Mouse (Mus musculus) left cerebral cortex, adult 9 months (tissue): ENCODE data around the gene Tas2r138.
"Not testable (repeated sequence)": the region's sequence is repeated elsewhere in the genome, so short reads cannot be mapped to it uniquely, and the experiment has no call there.

Experiments
- DNase-seq, 2 experiments: peaks; one replicate each; pipeline ENCODE4 v3.0.0; 2022; ENCODE audit warnings: low spot score in 2 of 2

Tas2r138 gene

DNA sequence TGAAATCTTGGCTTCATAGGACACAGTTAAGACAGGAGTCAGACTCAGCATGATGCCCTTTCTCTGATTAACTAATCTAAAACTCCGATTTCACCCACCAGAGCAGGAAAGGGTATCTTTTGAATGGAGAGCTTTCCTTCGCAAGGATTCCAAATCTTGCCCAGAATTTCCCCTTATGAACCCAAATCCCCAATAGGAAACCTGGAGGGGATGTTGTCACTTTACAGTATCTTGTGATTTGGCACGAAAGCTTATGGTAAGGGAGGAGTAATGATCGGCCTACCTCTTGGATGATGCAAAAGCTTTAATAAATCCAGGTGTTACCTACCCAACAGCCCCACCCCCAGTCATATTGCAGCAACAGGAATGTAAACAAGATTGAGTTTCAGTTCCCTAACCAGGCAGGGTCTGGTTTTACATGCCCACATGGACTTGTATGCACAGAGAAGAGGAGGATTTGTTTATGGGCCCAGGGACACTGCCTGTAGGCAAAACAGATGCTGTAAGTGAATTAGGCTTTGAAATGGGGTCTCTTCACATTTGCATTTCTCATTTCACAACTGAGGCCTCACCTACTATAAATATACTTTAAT lies at the start of gene Tas2r138:
Gene Tas2r138 (minus strand): TSS at position 51 of the 593 bp plus-strand sequence.
- no peak for DNase-seq

DNA sequence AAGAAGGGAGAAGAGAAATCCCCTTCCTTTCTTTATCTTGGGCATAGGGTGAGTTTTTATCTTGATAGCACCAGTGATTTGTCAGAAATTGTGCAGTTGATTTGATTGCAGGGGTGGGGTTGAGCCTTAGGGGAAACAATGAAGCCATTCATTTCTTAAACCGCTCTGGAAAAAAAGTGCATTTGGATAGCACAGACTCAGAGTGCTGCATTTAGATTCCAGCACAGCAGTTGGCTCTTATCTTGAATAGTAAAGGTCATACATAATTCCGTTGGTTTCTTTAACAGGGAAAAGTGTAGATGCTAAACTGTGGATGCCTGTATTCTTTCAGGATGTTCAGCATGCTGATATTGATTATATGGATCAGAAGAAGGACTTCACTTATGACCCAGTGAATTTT lies 47.8 kb upstream of the Tas2r138 start:
- DNase-seq: no peak

DNA sequence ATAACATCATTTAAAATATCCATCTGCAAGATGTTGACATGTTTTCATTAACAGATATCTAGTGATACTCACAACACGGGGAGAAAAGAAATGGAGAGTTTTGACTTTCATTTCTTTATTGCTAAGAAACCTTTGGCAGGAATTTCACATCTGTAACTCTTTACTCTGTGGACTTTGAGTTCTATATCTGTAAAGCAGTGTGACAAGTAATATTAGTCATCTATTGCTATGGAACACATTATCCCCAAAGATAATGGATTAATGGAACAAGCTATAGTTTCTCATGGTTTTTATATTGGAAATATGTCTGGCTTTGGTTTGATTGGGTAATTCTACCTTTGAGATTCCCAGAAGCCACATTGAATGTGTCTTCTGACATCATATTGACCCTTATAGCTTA lies 37.8 kb upstream of the Tas2r138 start:
- no peak for DNase-seq

DNA sequence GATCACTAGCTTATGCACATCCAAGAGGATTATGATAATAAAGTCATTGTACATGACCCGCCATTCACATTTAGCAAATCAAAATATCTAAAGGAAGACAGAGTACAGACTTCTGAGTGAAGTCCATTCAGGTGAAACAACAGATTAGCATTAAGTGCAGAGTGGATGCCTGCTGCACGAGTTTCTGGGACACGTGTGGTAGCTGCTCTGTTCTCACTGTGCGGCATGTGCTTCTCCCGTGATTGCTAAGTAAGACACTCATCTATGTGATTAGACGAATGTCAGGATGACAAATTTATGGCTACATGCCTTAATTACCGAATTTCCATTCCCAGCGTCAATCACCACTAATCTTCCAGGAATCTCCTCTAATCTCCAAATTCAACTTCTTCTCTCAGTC lies 32.6 kb upstream of the Tas2r138 start:
- DNase-seq: no peak

DNA sequence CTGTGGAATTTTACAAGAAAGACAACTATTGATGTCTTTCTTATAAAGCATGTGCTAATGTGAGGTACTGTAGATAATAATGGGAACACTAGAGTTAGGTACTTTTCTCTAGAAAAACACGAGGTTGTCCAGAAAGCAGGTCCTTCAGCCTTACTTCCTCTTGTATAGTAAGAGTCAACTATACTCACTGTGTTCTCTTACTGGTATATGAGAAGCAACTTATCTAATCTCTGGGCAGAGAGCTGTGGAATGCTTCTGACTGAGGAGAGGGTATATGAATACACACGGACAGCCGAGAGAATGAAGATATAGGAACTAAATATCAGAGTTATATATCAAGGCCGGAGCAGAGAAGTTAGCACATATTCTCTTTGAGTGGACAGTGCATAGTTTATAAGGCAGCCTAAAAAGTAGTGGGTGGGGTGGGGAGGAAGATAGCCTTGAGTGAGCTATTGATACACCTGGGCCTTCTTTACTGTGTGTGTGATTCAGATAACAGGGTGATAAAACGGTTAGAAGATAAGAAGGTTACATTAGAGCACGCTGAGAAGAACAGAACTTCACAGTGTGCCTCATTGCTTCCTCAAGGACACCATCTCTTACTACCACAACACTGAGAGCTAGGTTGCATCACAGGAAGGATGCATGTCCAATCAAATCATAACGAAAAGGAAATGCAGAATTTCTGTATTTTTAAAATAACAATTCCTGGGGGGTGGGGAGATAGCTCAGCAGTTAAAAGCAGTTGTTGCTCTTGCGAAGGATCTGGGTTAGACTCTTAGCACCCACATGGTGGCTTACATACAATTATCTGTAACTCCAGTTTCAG lies 27.8 kb upstream of the Tas2r138 start:
- DNase-seq: no peak

DNA sequence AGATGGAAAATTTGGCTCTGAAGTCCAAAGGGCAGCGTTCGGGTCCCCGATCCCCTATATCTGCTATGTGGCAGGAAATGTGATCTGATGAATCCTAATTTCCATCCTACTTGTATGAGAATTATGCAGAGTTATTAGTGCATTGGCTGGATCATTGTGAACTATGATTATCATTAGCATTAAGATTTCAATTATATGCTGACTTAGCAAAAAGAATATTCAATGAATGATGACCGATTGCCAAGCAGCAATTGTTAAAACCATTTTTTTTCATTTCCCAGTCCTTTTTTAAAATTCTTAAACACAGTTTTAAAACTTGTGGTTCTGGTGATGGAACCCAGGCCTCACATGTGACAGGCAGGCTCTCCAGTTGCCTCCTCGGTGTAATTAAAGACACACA lies 24.6 kb upstream of the Tas2r138 start:
- no peak for DNase-seq

DNA sequence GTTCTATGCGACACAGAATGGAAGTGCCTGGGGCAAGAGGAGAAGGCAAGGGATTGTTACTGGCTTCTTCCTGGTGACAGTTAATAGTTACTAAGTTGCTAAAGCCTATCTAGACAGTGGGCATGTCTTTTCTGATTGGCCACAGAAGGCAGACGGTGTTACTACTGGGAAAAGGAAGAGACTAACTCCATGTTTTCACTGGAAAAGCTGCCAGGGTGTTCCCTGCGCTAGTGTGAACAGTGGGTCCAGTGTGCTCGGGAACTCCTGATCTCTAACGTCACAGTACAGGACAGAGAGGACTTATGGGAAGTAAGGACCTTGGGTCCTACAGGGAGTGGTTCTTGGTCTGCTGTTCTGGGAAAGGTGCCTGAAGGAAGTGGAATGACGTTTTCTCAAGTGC lies 22.4 kb upstream of the Tas2r138 start:
- DNase-seq: no peak

DNA sequence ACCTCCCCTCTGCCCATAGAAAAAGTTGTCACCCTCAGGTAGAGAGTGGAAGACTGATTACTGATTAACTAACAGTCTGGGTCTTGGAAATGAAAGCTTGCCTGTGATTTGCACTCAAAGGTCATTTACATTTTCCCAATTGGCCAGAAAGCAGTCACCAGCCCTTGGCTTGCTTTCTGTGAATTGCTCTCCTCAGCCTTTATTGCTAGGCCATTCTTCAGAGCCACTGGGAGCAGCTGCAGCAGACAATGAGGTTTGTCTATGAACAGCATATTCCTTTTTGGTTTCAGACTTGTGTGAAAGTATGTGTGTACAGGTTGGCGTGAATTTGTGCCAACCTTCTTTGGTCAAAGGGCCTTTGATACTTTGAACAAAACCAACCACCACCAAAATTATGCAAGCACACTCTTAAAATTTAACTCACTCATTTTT lies 21.5 kb upstream of the Tas2r138 start:
- no peak for DNase-seq

DNA sequence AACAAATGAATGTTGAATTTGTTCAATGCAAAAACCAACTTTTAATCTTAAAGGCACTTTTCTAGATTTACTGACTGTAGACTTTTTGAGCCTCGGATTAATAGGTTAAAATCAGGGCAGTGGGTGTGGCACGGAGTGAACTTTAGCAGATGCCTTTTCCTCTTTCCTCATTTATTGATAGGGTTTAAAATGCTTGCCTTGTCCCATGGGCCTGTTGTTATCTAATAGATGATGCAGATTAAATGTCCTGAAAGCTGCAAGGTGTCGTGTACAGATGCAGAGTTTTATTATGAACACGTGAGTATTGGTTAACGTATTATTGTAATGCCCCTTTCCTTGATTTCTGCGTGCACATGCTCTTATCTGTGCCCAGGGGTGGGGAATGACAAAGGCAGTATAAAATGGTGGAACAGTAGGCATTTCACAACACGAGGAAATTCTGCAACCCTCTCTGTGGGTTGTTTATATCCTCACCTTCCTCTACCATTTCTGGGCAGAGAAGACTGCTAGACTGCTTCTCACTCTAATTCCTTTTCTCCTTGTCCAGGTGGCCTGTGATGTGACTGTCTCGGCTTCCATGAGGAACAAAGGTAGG lies 15.4 kb upstream of the Tas2r138 start, which contains the start of gene Mgam:
Gene Mgam (plus strand): TSS at position 426 of the 595 bp plus-strand sequence.
- no peak for DNase-seq

DNA sequence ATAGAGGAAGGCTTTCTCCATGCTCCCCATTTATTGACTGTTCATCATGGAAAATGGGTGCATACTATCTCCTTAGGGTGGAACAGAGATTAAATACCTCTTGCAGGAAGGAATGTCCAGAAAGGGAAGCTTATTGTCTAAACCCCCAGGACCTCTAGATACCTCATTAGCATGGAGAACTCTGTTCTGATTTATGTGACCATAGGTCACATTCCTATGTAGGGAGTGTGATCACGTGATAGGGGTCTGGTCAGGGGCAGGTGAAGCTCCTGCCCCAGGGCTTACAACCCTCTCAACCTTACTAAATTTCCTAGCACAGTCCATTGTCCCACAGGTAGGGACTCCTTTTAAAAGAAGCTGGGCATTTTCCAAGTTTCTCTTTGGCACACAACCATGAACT lies 13.0 kb upstream of the Tas2r138 start:
- no peak for DNase-seq

DNA sequence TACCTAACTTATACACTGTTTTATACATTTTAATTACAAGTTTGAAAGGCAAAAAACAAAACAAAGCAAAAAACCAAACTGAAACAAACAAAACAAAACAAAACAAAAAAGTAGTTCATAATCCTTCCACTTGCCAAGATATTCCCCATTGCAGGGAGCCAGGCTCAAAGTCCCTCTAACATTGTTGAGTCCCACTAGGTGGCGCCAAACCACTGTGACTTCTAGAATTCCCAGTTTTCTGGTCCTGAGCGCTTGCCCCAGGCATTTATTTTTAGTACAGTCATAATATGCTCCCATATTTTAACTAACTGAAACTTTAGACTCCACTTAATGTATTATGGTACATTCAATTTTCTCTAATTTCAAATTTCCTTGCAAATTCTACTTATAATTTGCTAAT lies 4.9 kb upstream of the Tas2r138 start:
- peak in 1 of 2 experiments; percentile 56 for DNase-seq

DNA sequence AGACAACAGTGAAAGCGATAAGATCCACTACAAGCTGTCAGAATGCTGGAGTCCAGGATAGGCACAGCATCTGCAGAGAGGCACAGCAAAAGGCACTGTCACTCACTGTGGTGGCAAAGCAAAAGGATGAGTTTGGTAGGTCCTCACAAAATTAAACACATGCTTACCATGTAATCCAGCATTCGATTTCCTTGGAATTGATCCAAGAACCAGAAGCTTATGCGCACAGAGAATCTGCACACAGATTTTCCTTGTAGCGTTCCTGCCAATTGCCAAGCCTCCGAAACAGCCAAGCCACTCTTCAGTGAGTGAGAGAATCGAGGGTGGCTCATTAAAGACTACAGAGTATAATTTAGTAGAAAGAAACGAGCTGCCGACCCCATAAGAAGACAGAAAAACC lies 2.9 kb downstream of the Tas2r138 start:
- peak in 1 of 2 experiments; percentile 32 for DNase-seq

DNA sequence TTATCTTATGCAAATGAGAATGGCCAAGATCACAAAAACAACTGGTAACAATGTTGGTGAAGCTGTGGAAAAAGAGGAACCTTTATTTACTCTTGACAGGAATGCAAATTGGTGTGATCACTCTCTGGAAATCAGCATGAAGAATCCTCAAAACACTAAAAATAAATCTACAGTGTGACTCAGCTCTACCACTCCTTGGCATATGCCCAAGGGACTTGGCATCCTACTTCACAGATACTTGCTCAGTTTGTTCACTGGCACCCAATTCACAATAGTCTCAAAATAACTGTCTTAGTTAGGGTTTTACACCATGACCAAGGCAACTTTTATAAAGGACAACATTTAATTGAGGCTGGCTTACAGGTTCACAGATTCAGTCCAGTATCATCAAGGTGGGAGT lies 5.7 kb downstream of the Tas2r138 start:
- DNase-seq: peak; percentile 64 to 86

DNA sequence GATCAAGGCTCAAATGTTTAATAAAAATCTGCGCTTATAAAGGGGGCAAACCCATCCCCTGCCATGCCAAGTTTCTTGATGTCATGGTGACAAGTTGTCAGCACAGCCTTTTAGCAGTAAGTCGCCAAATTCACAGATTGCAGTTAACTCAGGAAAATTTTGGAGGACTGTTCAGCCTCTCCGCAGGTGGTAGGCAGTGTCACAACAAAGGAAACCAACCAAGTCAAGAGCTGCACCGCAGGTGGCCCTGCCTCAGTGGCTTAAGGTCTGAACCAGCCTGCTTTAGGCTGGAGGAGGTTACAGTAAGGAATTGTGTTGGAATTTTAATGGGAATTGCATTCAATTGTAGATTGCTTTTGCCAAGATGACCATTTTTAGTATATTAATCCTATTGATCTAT lies 14.6 kb downstream of the Tas2r138 start:
- DNase-seq: not testable (repeated sequence)

DNA sequence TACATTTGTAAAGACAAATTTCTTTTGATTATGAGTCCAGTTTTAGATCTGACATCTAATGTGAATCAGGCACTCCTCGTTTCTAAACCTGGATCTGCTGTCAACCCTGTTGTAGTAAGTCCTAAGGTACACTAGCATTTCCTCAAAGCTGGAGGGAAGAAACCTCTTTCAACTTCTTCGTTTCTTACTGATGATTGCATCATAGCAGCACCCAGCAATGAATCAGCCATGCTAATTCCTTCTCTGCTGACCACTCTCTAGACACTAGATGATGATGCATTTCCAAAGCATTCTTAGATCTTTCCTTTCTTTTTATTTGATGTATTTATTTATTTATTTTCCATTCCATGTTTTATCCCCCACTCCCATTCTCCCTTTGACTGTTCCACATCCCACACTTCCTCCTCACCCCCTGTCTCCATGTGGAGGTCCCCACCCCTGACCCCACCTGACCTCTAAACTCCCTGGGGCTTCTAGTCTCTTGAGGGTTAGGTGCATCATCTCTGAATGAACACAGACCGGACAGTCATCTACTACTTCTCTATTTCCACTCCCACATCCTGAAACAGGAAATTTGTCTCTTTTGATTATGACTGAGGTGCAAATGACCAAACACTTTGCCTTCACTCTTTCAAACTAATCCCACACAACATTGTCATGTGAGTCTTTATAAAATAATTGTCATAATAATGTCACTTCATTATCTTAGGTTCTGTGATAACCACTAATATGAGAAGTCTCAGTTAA lies 18.1 kb downstream of the Tas2r138 start:
- no peak for DNase-seq

DNA sequence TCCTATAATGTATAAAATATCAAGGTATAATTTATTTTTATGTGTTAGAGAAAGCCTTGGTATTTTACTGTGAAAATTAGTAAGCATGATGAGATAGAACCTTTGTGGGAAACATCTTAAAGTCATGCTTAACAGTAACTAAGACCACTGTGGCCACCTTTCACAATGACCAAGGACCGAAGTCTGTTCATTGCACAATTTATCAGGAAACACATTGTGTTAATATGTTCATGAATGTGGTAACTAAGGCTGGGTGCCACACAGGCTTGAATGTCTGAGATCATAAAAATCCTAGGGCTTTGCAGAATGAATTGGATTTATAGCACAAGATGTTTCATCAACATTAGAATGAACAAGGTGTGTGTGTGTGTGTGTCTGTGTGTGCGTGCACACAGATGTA lies 24.8 kb downstream of the Tas2r138 start:
- DNase-seq: no peak

DNA sequence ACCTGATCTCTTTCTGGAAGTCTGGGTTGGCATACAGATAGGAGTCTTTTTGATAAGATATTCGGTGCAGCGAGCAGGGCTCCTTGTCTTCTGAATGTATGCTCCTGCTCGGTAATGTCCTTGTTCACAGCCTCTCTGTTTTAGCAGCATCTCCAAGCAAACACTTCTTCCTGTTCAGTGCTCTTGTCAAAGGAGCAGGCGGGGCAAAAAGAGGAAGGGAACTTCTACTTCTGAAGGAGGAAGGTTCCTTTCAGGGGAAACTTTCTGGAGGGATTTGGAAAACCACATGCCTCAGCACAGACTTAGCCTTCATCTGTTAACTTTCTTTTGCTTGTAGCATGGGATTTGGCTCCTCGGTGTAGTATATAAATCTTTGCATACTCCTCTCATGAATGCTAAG lies 27.5 kb downstream of the Tas2r138 start, which contains the start of gene Clec5a:
Gene Clec5a (minus strand): TSS at position 177 of the 400 bp plus-strand sequence.
- no peak for DNase-seq

DNA sequence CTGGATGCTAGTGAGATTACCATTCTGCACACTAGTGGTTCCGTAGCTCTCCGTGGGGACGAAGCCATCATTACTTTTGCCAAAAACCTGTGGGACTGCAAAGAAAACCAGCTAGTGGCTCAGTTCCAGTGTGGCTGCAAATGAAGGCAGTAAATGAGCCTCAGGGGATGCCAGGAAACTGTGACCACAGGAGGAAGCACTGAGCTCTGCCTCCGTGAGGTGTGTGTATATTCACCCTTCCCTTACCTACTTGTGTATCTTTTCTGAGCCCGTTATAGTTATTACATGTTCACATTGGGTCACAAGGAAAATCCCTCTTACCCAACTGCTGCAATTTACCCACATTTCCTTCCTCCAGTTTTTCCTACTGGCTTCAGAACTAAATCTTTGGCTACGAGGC lies 28.8 kb downstream of the Tas2r138 start:
- DNase-seq: no peak

DNA sequence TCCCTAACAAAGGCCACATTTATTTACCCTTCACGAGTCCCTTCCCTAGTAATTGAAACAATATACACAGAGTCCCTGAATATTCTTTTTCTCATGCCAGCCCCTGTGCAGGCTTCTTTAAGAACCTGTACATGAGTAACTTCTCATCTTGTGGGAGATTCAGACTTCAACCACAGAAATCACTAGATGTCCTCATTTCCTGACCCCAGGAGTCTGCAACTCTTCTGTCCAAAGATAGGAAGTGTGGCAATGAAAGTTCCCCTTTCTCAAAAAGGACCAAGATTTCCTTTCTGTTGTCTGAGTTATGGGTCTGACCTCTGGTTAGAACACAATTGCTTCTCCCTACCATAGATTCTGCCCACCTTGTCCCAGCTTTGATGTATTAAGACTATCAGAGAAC lies 36.8 kb downstream of the Tas2r138 start:
- no peak for DNase-seq

DNA sequence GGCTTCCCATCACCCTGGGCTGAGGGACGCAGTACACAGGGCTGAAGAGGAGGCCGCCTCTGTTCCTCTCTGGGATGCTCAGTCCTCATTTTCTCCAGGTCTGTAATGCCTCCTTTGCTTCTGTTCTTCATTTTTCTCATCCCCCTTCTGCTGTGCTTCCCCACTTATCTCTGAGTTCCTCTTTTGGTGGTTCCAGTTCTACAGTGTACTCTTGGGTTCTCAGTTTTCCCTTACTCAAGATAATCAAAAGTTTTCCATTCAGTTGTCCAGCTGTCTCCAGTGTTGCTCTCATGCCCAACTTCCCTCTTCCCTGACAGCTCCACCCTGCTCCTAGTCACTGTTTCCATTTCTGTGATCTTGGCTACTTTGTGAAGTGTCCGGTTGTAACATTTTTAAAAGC lies 39.5 kb downstream of the Tas2r138 start:
- DNase-seq: no peak

DNA sequence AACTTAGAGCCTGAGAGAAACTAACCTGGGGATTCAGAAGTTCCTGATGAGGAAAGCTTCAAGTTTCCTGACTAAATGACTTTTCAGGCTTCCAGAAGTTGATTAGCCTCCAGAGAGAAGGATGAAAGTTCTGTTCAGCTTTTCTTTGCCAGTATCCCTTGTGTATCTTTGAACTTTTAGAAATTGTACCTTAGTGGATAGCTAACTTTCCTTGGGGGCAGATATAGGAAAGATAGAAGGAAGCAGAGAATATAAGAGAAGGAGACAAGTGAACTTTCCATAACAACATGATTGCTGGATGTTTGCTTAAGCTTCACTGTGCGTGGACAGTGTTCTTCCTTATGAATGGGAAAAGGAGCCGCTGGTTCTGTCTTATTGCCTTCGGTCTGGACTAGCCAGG lies 43.9 kb downstream of the Tas2r138 start, which contains the start of gene Olfr460:
Gene Olfr460 (plus strand): TSS at position 301 of the 400 bp plus-strand sequence.
- DNase-seq: no peak
